ENCODE assay signal across 16 mouse cellular contexts in the genomic region with DNA sequence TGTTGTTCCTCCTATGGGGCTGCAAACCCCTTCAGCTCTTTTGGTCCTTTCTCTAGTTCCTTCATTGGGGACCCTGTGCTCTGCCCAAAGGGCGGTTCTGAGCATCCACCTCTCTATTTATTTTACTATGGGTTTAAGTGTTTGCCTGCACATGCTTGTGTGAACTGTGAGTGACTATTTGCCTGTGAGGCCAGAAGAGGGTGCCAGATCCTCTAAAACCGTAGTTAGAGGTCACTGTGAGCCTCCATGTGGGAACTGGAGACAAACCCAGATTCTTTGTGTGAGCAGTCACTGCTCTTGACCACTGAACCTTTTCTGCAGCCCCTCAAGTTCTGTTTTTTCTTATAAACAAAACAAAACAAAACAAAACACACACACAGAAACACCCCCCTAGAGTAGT. TPM values are rescaled to one million over a fixed set of nuclear protein-coding genes. Genes with fewer than 3 reads are reported as not detected.
A peak's percentile ranks its signal among the peaks of the same experiment; 100 is the strongest.
DNase-seq lines count a peak whose midpoint lies in the region; ATAC-seq and TF ChIP-seq lines count a peak whose summit lies in the region.
"Had no signal": no experiment of that assay in that cellular context is flagged by ENCODE, and none has a peak within 500 bp of the region (broad histone marks: within the 10 kb centered on the region; RNA-seq: fewer than 3 reads in every experiment).

No protein-coding gene starts in this region.

- TF ChIP-seq CTCF in layer of hippocampus, adult 2 months (conservative IDR thresholded peaks at IDR 0.05), result peak; percentile 33
- peak in 2 of 3 experiments; percentile 15 to 16; a peak in 3 of 6 replicates for TF ChIP-seq CTCF in MEL (IDR thresholded peaks at IDR 0.05 in 2 of 3, conservative IDR thresholded peaks at IDR 0.05 in 1 of 3; ENCODE audit: control insufficient read depth in 1 of 3, insufficient read depth in 1 of 3, low read depth in 2 of 3, low read length in 3 of 3, poor library complexity in 1 of 3, severe bottlenecking in 1 of 3)

- no peaks in the 10 kb centered on the region for H3K36me3 ChIP-seq in MEL (ENCODE audit: control insufficient read depth in 1 of 2, insufficient read depth in 2 of 2, low read length in 2 of 2)
- H3K36me3 ChIP-seq in midbrain, embryonic 14.5 days (ENCODE audit: control insufficient read depth, insufficient read depth, low read length), result no peaks in the 10 kb centered on the region
- H3K36me3 ChIP-seq: midbrain, embryonic 13.5 days; neural tube, embryonic 13.5 days had no signal

- no peak overlapping the region for H3K4me3 ChIP-seq in layer of hippocampus, adult 2 months
- no peak overlapping the region for H3K4me3 ChIP-seq in MEL (ENCODE audit: control insufficient read depth in 1 of 2, insufficient read depth in 1 of 2, low read depth in 2 of 2, low read length in 2 of 2)
- H3K4me3 ChIP-seq in midbrain, embryonic 14.5 days (replicated peaks; ENCODE audit: low read depth, low read length), result no peak overlapping the region
- H3K4me3 ChIP-seq: midbrain, embryonic 13.5 days; neural tube, embryonic 13.5 days had no signal

- TF ChIP-seq RAD21 in MEL (IDR thresholded peaks at IDR 0.05; ENCODE audit: low read depth, low read length), result peak; percentile 15

- no peaks in the 10 kb centered on the region for H3K79me2 ChIP-seq in MEL (ENCODE audit: control insufficient read depth, insufficient read depth, low read length, poor library complexity)

- no peak for TF ChIP-seq POLR2A in MEL (IDR thresholded peaks at IDR 0.05; ENCODE audit: control insufficient read depth in 1 of 2, insufficient read depth in 1 of 2, low read depth in 1 of 2, low read length in 2 of 2, poor library complexity in 1 of 2)

- H3K4me1 ChIP-seq in MEL (ENCODE audit: control insufficient read depth in 1 of 2, insufficient read depth in 2 of 2, low read length in 2 of 2), result no peaks in the 10 kb centered on the region
- no peaks in the 10 kb centered on the region for H3K4me1 ChIP-seq in midbrain, embryonic 14.5 days (ENCODE audit: control insufficient read depth, insufficient read depth, low read length)
- H3K4me1 ChIP-seq: midbrain, embryonic 13.5 days; neural tube, embryonic 13.5 days had no signal

- H3K4me2 ChIP-seq in midbrain, embryonic 14.5 days (ENCODE audit: low read length), result no peak overlapping the region
- H3K4me2 ChIP-seq: midbrain, embryonic 13.5 days; neural tube, embryonic 13.5 days had no signal

- 58% methylated on average over 2 of the region's 2 CpGs for WGBS in midbrain, embryonic 14.5 days

- no peak for TF ChIP-seq EP300 in MEL (IDR thresholded peaks at IDR 0.05; ENCODE audit: low read depth in 1 of 2, low read length in 2 of 2)

- peak; percentile 25 for DNase-seq in adrenal gland, postnatal 14 days
- no peak for DNase-seq in adrenal gland, postnatal 25 days
- no peak for DNase-seq in layer of hippocampus, adult 2 months (ENCODE audit: low spot score in 2 of 2)
- DNase-seq in layer of hippocampus, postnatal 14 days (ENCODE audit: low spot score in 2 of 2), result no peak
- peak; percentile 3 for DNase-seq in MEL (ENCODE audit: low read depth, low spot score)
- peak; percentile 27 for DNase-seq in embryo, embryonic 11 days
- DNase-seq in midbrain, embryonic 14.5 days, result no peak
- DNase-seq in urinary bladder, adult 18-20 months (ENCODE audit: low spot score in 2 of 2), result no peak
- DNase-seq: cerebellum, adult 11 months; heart, postnatal 14 days; left cerebral cortex, postnatal 4 days; lung, adult 2 months; retina, postnatal 1 day; spleen, adult 18-20 months had no signal

- H3K27ac ChIP-seq in layer of hippocampus, adult 2 months, result no peak overlapping the region
- no peak overlapping the region for H3K27ac ChIP-seq in MEL (ENCODE audit: control insufficient read depth, low read depth, low read length)
- no peak overlapping the region for H3K27ac ChIP-seq in midbrain, embryonic 14.5 days (replicated peaks; ENCODE audit: low read depth, low read length)
- H3K27ac ChIP-seq: midbrain, embryonic 13.5 days; neural tube, embryonic 13.5 days had no signal

- H3K9me3 ChIP-seq in MEL (replicated peaks; ENCODE audit: insufficient read depth, low read length), result no peaks in the 10 kb centered on the region
- H3K9me3 ChIP-seq in midbrain, embryonic 14.5 days (ENCODE audit: control insufficient read depth, low read length), result no peaks in the 10 kb centered on the region
- H3K9me3 ChIP-seq: midbrain, embryonic 13.5 days; neural tube, embryonic 13.5 days had no signal

- no peaks in the 10 kb centered on the region for H3K27me3 ChIP-seq in MEL (ENCODE audit: control insufficient read depth in 1 of 2, insufficient read depth in 2 of 2, low read length in 2 of 2)
- H3K27me3 ChIP-seq in midbrain, embryonic 14.5 days (ENCODE audit: control insufficient read depth, insufficient read depth, low read length), result no peaks in the 10 kb centered on the region
- H3K27me3 ChIP-seq: midbrain, embryonic 13.5 days; neural tube, embryonic 13.5 days had no signal

- ATAC-seq in midbrain, embryonic 14.5 days (ENCODE audit: low FRiP score, low TSS enrichment), result no peak
- ATAC-seq: midbrain, embryonic 13.5 days had no signal

- H3K9ac ChIP-seq in MEL (ENCODE audit: control insufficient read depth, low read depth, low read length, poor library complexity, severe bottlenecking), result no peak overlapping the region
- H3K9ac ChIP-seq in midbrain, embryonic 14.5 days (replicated peaks; ENCODE audit: low read length), result no peak overlapping the region
- H3K9ac ChIP-seq: midbrain, embryonic 13.5 days; neural tube, embryonic 13.5 days had no signal

TF ChIP-seq in MEL, 35 proteins besides CTCF, POLR2A, EP300 and RAD21:
- TF ChIP-seq POLR2AphosphoS5 (IDR thresholded peaks at IDR 0.05; ENCODE audit: borderline replicate concordance, low read depth, low read length) (no peak), JUND (IDR thresholded peaks at IDR 0.05; ENCODE audit: low read depth, low read length) (no peak), ZNF384 (IDR thresholded peaks at IDR 0.05; ENCODE audit: low read depth, low read length) (no peak), ZKSCAN1 (IDR thresholded peaks at IDR 0.05; ENCODE audit: low read depth, low read length) (no peak), GABPA (IDR thresholded peaks at IDR 0.05; ENCODE audit: low read depth, low read length) (no peak), ELF1 (IDR thresholded peaks at IDR 0.05; ENCODE audit: low read depth, low read length) (no peak), MAZ (IDR thresholded peaks at IDR 0.05; ENCODE audit: low read depth, low read length) (no peak), KAT2A (conservative IDR thresholded peaks at IDR 0.05; ENCODE audit: low read depth, low read length) (no peak), CHD2 (IDR thresholded peaks at IDR 0.05; ENCODE audit: low read length) (no peak), ZMIZ1 (IDR thresholded peaks at IDR 0.05; ENCODE audit: low read depth, low read length) (no peak), NELFE (IDR thresholded peaks at IDR 0.05; ENCODE audit: low read depth, low read length) (no peak), UBTF (IDR thresholded peaks at IDR 0.05; ENCODE audit: borderline replicate concordance, insufficient read depth, low read depth, low read length) (no peak), RCOR1 (IDR thresholded peaks at IDR 0.05; ENCODE audit: low read depth, low read length) (no peak), MAFK (IDR thresholded peaks at IDR 0.05; ENCODE audit: borderline replicate concordance, low read depth, low read length) (no peak), HCFC1 (IDR thresholded peaks at IDR 0.05; ENCODE audit: low read depth, low read length) (no peak), USF2 (IDR thresholded peaks at IDR 0.05; ENCODE audit: borderline replicate concordance in 1 of 2, insufficient read depth in 1 of 2, low read depth in 1 of 2, low read length in 2 of 2) (no peak)

RNA-seq across cellular contexts. Expression of a gene that starts 14.1 kb away (rescaled TPM):
- total RNA-seq in adrenal gland, postnatal 14 days (2021), result 3.5 and 4.7 TPM in 2 replicates
- 1.7 and 2.3 TPM in 2 replicates for total RNA-seq in adrenal gland, postnatal 25 days (2021)
- total RNA-seq in layer of hippocampus, adult 2 months (2021), result under 1 TPM; 0.22 to 0.46 TPM
- under 1 TPM; 0.43 to 0.51 TPM for total RNA-seq in layer of hippocampus, postnatal 14 days (2021)
- not detected in 2 replicates for total RNA-seq in MEL (2012; rRNA removed)
- not detected for polyA plus RNA-seq in MEL (2012; ENCODE audit: insufficient read depth in 1 of 2, insufficient read length in 2 of 2, low read depth in 1 of 2, low replicate concordance in 2 of 2, missing spikeins in 1 of 2)
- 0.63 and 1.2 TPM in 2 replicates for polyA plus RNA-seq in midbrain, embryonic 14.5 days (2014; fragmentation: Nextera tagmentation; extraction: Ambion mirVana)

Comparison
In these comparisons a context has a peak if more than half of its experiments do, and no peak if none do; other contexts are left out.
1. DNase-seq: peak in adrenal gland, postnatal 14 days (single experiment), MEL (single experiment) and embryo, embryonic 11 days (single experiment); none in adrenal gland, postnatal 25 days (single experiment), layer of hippocampus, adult 2 months (0 of 2), layer of hippocampus, postnatal 14 days (0 of 2), midbrain, embryonic 14.5 days (single experiment) and urinary bladder, adult 18-20 months (0 of 2).